Mouse (Mus musculus) right cerebral cortex, postnatal 25 days (tissue): ENCODE data around the gene Pxdn.

Source experiments
- DNase-seq: peaks from one replicate; pipeline ENCODE4 v3.0.0; 2022

Gene Pxdn

GRCm38 (mm10) chr12:30029111-30029510 is 91.7 kb downstream of the Pxdn start:
- DNase-seq, result no peak

- DNase-seq, result no peak
These were observed 93.2 kb downstream of the Pxdn start for GRCm38 (mm10) chr12:30030571-30030970.

GRCm38 (mm10) chr12:30034681-30035080 is 97.3 kb downstream of the Pxdn start:
- DNase-seq, result no peak

- DNase-seq, result no peak
These were observed 98.0 kb downstream of the Pxdn start for GRCm38 (mm10) chr12:30035406-30035805.

GRCm38 (mm10) chr12:30035841-30036568 is 98.6 kb downstream of the Pxdn start:
- no peak for DNase-seq

GRCm38 (mm10) chr12:30036569-30037055 is 99.2 kb downstream of the Pxdn start:
- DNase-seq, result no peak

- DNase-seq, result peak; percentile 31
These were observed 102.2 kb downstream of the Pxdn start for GRCm38 (mm10) chr12:30039565-30039964.

GRCm38 (mm10) chr12:30040150-30040549 is 102.7 kb downstream of the Pxdn start:
- no peak for DNase-seq

- DNase-seq, result no peak
These were observed 111.4 kb downstream of the Pxdn start for GRCm38 (mm10) chr12:30048848-30049247.

- DNase-seq, result no peak
These were observed 112.4 kb downstream of the Pxdn start for GRCm38 (mm10) chr12:30049818-30050217.

- peak; percentile 52 for DNase-seq
These were observed 112.8 kb downstream of the Pxdn start for GRCm38 (mm10) chr12:30050235-30050634.

GRCm38 (mm10) chr12:30054761-30055540 is 117.5 kb downstream of the Pxdn start:
- no peak for DNase-seq

GRCm38 (mm10) chr12:30058044-30058443 is 120.6 kb downstream of the Pxdn start:
- DNase-seq, result no peak

GRCm38 (mm10) chr12:30061503-30062117 is 124.2 kb downstream of the Pxdn start:
- no peak for DNase-seq

- DNase-seq, result no peak
These were observed 124.7 kb downstream of the Pxdn start for GRCm38 (mm10) chr12:30062118-30062505.
